Mouse (Mus musculus) lung, embryonic 14.5 days (tissue): ENCODE measurements around the gene Ntmt1. TPM values are rescaled to one million over a fixed set of nuclear protein-coding genes. Genes with fewer than 3 reads are reported as not detected.

ENCODE experiments used
- ATAC-seq: fragments of 200-750 bp; cut with Nextera tagmentation; 2 replicates; pipeline ENCODE4 v1.8.0; 2017; ENCODE audit warnings: mild to moderate bottlenecking, moderate TSS enrichment, moderate library complexity; ENCODE audit not compliant: insufficient read depth
- DNase-seq: peaks from one replicate; pipeline ENCODE4 v3.0.0-alpha.2; 2015
- H3K27ac ChIP-seq: fragments of 300-500 bp; sonication (generic); 2 replicates; pipeline ENCODE4 v1.5.1; 2014; ENCODE audit warnings: low read depth, mild to moderate bottlenecking, moderate library complexity
- H3K27me3 ChIP-seq: fragments of 300-500 bp; sonication (generic); 2 replicates; pipeline ENCODE4 v1.6.1; 2014; ENCODE audit warnings: low read length, control low read depth; ENCODE audit not compliant: insufficient read depth
- H3K36me3 ChIP-seq: fragments of 300-500 bp; sonication (generic); 2 replicates; pipeline ENCODE4 v1.6.1; 2014; ENCODE audit warnings: control low read depth; ENCODE audit not compliant: insufficient read depth
- H3K4me1 ChIP-seq: fragments of 300-500 bp; sonication (generic); 2 replicates; pipeline ENCODE4 v1.6.1; 2014; ENCODE audit warnings: antibody characterized with exemption, control low read depth; ENCODE audit not compliant: insufficient read depth
- H3K4me2 ChIP-seq: fragments of 300-500 bp; sonication (generic); 2 replicates; pipeline ENCODE4 v1.6.1; 2014; ENCODE audit warnings: mild to moderate bottlenecking
- H3K4me3 ChIP-seq: fragments of 300-500 bp; sonication (generic); 2 replicates; pipeline ENCODE4 v1.5.1; 2014; ENCODE audit warnings: low read depth, low read length
- H3K9ac ChIP-seq: fragments of 300-500 bp; sonication (generic); 2 replicates; pipeline ENCODE4 v1.6.1; 2014
- H3K9me3 ChIP-seq: fragments of 300-500 bp; sonication (generic); 2 replicates; pipeline ENCODE4 v1.6.1; 2016; ENCODE audit warnings: low read depth, low read length, control low read depth
- CTCF ChIP-seq: IDR thresholded peaks from 2 replicates; pipeline ENCODE4 v1.5.1; 2016; ENCODE audit warnings: antibody characterized with exemption, low read depth
- WGBS: fragments of 180-500 bp; shearing (Covaris S2); extraction: QIAGEN DNeasy Blood & Tissue Kit; methylation state at CpG from one replicate; pipeline ENCODE4 v1.1.7; 2014; 5-methylcytosine and 5-hydroxymethylcytosine counted together
- polyA plus RNA-seq: library from polyadenylated mRNA; unstranded; fragments of >200 nt; fragmentation: Nextera tagmentation; extraction: Ambion mirVana; gene quantifications from 2 replicates; pipeline ENCODE4 v1.2.1, GENCODE M21; 2014

The Ntmt1 gene
- polyA plus RNA-seq, 1 experiment from 2014 or later = 96.0 TPM

- no peaks in the 10 kb centered on the region for H3K27me3 ChIP-seq
- no peak for DNase-seq
- H3K9ac ChIP-seq = peak overlapping the region; percentile 92
- WGBS = 1% methylated on average over 10 of the region's 10 CpGs
- peak; percentile 0; the same call in 1 of the 2 replicates for ATAC-seq
- TF ChIP-seq CTCF = no peak
- peak overlapping the region; percentile 87 for H3K4me3 ChIP-seq
- peaks cover 18% of the 10 kb centered on the region; the same call in 1 of the 2 replicates for H3K36me3 ChIP-seq
- peaks cover 6% of the 10 kb centered on the region; the same call in 1 of the 2 replicates for H3K4me1 ChIP-seq
- H3K9me3 ChIP-seq = no peaks in the 10 kb centered on the region
- peak overlapping the region; percentile 90 for H3K27ac ChIP-seq
- H3K4me2 ChIP-seq = peak overlapping the region; percentile 97
Observed at GRCm38 (mm10) chr2:30808296-30808655, 650 bp downstream of the Ntmt1 start.

- Histone ChIP-seq H3K9me3 (no peaks in the 10 kb centered on the region), H3K27me3 (no peaks in the 10 kb centered on the region), H3K4me1 (peaks cover 6% of the 10 kb centered on the region; the same call in 1 of the 2 replicates), H3K4me3 (no peak overlapping the region), H3K4me2 (peak overlapping the region; percentile 97), H3K36me3 (peaks cover 31% of the 10 kb centered on the region), H3K9ac (no peak overlapping the region), H3K27ac (peak overlapping the region; percentile 47; the same call in 1 of the 2 replicates)
- DNase-seq = peak; percentile 76
- no peak for TF ChIP-seq CTCF
- 43% methylated on average over 5 of the region's 5 CpGs for WGBS
- no peak for ATAC-seq
Observed at GRCm38 (mm10) chr2:30809503-30809902, 1.9 kb downstream of the Ntmt1 start.

DNA sequence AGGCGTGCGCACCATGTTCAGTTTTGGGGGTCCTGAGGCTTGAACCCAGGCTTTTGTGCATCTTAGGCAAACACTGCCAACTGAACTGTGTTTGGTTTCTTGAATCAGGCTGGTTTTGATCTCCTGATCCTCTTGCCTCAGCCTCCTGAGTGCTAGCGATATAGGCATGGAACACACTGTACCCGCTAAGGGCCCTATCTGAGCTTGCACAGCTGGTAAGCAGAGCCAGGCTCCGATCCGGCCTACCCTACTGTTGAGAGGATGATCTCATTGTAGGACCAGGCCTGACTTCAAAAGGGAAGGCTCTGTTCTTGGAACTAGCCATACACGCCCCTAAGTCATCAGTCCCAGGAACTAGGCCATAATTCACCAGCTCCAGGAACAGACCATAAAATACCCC, 2.9 kb downstream of the Ntmt1 start:
- H3K9ac ChIP-seq = no peak overlapping the region
- DNase-seq = no peak
- H3K4me1 ChIP-seq = peaks cover 6% of the 10 kb centered on the region; the same call in 1 of the 2 replicates
- no peaks in the 10 kb centered on the region for H3K27me3 ChIP-seq
- no peak for ATAC-seq
- no peak overlapping the region for H3K4me3 ChIP-seq
- H3K27ac ChIP-seq = no peak overlapping the region
- no peaks in the 10 kb centered on the region for H3K9me3 ChIP-seq
- H3K4me2 ChIP-seq = no peak overlapping the region
- WGBS = 84% methylated on average over 7 of the region's 7 CpGs
- no peak for TF ChIP-seq CTCF
- H3K36me3 ChIP-seq = peaks cover 41% of the 10 kb centered on the region

DNA sequence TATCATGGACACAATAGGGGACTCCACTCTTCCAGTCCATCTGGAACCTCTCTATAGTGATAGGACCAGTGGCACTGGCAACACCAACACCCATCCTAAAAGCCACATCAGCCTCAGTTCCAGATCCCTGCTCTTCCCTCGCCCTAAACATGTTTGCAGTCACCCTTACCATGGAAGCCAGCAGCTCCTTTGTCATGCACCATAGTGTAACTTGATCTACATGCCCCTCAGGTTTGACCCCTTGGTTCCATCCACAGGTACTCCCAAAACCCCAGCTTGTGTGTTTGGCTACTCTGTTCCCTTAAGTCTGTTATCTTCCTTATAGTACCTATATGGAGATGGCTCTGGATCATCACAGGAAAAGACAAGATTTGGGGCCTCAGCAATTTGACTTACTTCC, 8.8 kb downstream of the Ntmt1 start:
- Histone ChIP-seq H3K36me3 (peaks cover 79% of the 10 kb centered on the region), H3K4me3 (no peak overlapping the region), H3K4me2 (no peak overlapping the region), H3K4me1 (no peaks in the 10 kb centered on the region), H3K9ac (no peak overlapping the region), H3K27me3 (no peaks in the 10 kb centered on the region), H3K27ac (no peak overlapping the region), H3K9me3 (no peaks in the 10 kb centered on the region)
- DNase-seq = no peak
- no peak for TF ChIP-seq CTCF
- ATAC-seq = no peak
- 90% methylated on average over 1 of the region's 1 CpGs for WGBS

DNA sequence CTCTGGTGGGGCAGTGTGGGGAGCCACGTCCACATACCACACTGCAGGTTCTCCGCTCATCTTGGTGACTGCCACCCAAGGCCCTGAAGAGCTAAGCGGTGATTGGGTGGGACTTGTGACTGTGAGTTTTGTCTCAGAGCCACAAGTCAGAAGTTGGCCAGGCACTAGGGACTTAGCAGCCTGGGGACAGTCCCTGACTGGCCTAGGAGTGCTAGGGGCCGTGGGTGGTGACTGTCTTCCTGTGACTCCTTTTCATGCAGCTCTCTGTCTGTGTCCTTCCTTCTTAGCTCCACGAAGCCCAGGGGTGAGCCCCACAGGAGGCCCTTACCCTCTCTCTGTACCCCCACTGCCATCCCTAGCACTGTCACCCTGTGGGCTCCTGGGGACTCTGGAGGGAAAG, 12.2 kb downstream of the Ntmt1 start:
- Histone ChIP-seq H3K9me3 (no peaks in the 10 kb centered on the region), H3K4me3 (no peak overlapping the region), H3K4me1 (peaks cover 4% of the 10 kb centered on the region; the same call in 1 of the 2 replicates), H3K27me3 (no peaks in the 10 kb centered on the region), H3K4me2 (no peak overlapping the region), H3K27ac (no peak overlapping the region), H3K9ac (no peak overlapping the region), H3K36me3 (peaks cover 84% of the 10 kb centered on the region)
- DNase-seq (no peak), ATAC-seq (no peak)
- no peak for TF ChIP-seq CTCF
- WGBS = 90% methylated on average over 5 of the region's 5 CpGs

DNA sequence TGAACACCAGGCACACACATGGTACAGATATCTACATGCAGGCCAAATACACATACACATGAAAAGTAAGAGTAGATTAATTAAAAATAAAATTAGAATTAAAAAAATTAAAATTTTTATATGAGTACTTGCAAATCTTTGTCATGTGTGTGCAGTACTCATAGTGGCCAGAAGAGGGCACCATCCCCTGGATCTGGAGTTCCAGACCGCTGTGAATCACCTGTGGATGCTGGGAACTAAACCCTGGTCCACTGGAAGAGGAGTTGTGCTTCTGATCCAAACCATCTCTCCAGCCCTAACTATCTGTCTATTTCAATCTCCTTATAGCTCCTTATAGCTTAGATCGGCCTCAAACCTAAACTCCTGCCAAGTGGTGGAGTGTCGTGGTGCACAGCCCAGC, 13.4 kb downstream of the Ntmt1 start:
- Histone ChIP-seq H3K4me1 (peaks cover 4% of the 10 kb centered on the region; the same call in 1 of the 2 replicates), H3K27ac (no peak overlapping the region), H3K27me3 (no peaks in the 10 kb centered on the region), H3K4me2 (no peak overlapping the region), H3K9ac (no peak overlapping the region), H3K4me3 (no peak overlapping the region), H3K36me3 (peaks cover 83% of the 10 kb centered on the region), H3K9me3 (no peaks in the 10 kb centered on the region)
- DNase-seq (no peak), ATAC-seq (no peak)
- peak; percentile 55 for TF ChIP-seq CTCF
- WGBS = 93% methylated on average over 3 of the region's 3 CpGs

GRCm38 (mm10) chr2:30822460-30822859, 14.8 kb downstream of the Ntmt1 start:
- TF ChIP-seq CTCF = no peak
- no peak for ATAC-seq
- WGBS = 87% methylated on average over 8 of the region's 8 CpGs
- no peak for DNase-seq
- H3K4me2 ChIP-seq = no peak overlapping the region
- H3K27ac ChIP-seq = peak overlapping the region; percentile 65
- H3K27me3 ChIP-seq = no peaks in the 10 kb centered on the region
- H3K9ac ChIP-seq = no peak overlapping the region
- H3K4me3 ChIP-seq = no peak overlapping the region
- H3K36me3 ChIP-seq = peaks cover 81% of the 10 kb centered on the region
- peaks cover 12% of the 10 kb centered on the region for H3K4me1 ChIP-seq
- H3K9me3 ChIP-seq = no peaks in the 10 kb centered on the region
